Mouse (Mus musculus): Measurements from ENCODE around the gene Pitpnm1. TPM values are rescaled to one million over a fixed set of nuclear protein-coding genes. Genes with fewer than 3 reads are reported as not detected.
A peak's percentile ranks its signal among the peaks of the same experiment; 100 is the strongest.
"Not testable (repeated sequence)": the region's sequence is repeated elsewhere in the genome, so short reads cannot be mapped to it uniquely, and the experiment has no call there.

Pitpnm1 gene
- polyA plus RNA-seq, 1 experiment, result 358 TPM

DNA sequence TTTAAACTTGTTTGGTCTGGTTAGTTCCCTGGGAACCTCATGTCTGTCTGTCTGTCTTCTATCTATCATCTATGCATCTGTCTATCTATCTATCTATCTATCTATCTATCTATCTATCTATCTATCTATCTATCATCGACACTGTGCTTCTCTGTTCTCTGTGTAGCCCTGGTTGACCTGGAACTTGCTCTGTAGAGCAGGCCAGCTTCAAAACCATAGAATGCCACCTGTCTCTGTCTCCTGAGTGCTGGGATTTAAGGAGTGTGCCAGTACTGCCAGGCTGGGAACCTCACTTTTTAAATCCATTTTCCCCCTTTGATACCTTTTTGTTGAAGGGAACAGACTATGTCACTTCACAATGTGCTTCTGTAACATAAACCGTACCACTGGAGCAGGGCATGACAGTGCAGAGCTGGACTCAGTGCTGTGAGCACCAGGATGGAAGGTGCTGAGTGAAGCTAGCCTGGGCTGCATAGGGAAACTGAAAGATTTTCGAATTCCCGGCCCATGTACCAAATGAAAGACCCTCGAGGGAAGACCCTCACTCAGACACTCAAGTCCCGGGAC lies 38.8 kb upstream of the Pitpnm1 start:
- Histone ChIP-seq H3K27me3 (ENCODE audit: control insufficient read depth, insufficient read depth, low read length) (no peaks in the 10 kb centered on the region), H3K27ac (ENCODE audit: insufficient read depth, low read length) (peak overlapping the region; percentile 42), H3K36me3 (ENCODE audit: control insufficient read depth, insufficient read depth, low read length) (no peaks in the 10 kb centered on the region), H3K4me1 (ENCODE audit: control insufficient read depth, insufficient read depth, insufficient read length) (peaks cover 2% of the 10 kb centered on the region; the same call in 1 of the 2 replicates), H3K4me3 (ENCODE audit: extremely low read depth, insufficient read depth, insufficient read length) (no peak overlapping the region; the same call in 1 of the 2 replicates)
- DNase-seq (ENCODE audit: low read depth in 1 of 2, low spot score in 2 of 2), result no peak
- 70% methylated on average over 6 of the region's 6 CpGs for WGBS
- TF ChIP-seq POLR2A (IDR thresholded peaks at IDR 0.05; ENCODE audit: low read depth, low read length), result no peak
- no peak for TF ChIP-seq CTCF (IDR thresholded peaks at IDR 0.05; ENCODE audit: extremely low read depth, insufficient read depth, insufficient read length, insufficient replicate concordance)

DNA sequence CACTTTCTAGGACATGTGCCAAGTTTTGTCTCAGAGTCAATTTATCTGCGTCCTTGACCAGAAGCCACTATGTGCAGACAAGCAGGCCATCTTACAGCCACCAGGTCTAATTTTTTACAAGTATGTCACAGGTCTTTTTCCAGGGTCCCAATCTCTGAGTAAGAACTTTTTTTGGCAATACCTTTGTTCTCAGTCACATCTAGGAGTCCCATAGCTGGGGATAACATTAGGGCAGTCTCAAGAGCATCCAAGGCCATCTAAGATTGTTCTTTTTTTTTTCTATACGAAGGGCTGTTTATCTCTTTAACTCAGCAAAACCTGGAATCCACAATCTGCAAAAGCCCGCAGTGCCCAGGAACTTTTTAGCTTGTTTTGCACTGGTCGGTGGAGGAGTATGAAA lies 36.4 kb upstream of the Pitpnm1 start:
- not testable (repeated sequence) for H3K27ac ChIP-seq (ENCODE audit: insufficient read depth, low read length)

DNA sequence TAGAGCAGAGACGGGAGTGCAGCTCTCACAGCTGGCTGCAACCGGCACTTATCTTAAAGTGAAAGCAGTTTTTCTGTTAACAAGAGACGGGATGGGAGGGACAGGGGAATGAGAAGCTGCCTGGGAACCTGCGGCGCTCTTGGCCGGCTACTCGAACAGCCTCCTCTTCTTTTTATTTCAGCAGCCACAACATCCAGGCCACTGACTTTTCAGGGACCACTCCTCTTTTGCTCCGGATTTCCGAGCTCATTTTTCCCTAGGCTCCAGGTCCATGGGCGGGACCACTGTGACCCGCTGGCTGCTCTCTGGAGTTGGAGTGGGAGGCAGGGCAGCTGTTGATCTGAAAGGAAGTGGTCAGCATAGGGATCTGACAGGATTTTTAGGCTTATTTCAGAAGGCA lies 35.3 kb upstream of the Pitpnm1 start:
- WGBS, result 9% methylated on average over 7 of the region's 11 CpGs
- H3K4me1 ChIP-seq (ENCODE audit: control insufficient read depth, insufficient read depth, insufficient read length); H3K27me3 ChIP-seq (ENCODE audit: control insufficient read depth, insufficient read depth, low read length); DNase-seq (ENCODE audit: low read depth in 1 of 2, low spot score in 2 of 2); H3K27ac ChIP-seq (ENCODE audit: insufficient read depth, low read length); H3K36me3 ChIP-seq (ENCODE audit: control insufficient read depth, insufficient read depth, low read length); H3K4me3 ChIP-seq (ENCODE audit: extremely low read depth, insufficient read depth, insufficient read length): not testable (repeated sequence)

More for the DNA sequence above, 36.4 kb upstream of the Pitpnm1 start:
- not testable (repeated sequence) for DNase-seq (ENCODE audit: low read depth in 1 of 2, low spot score in 2 of 2); H3K27me3 ChIP-seq (ENCODE audit: control insufficient read depth, insufficient read depth, low read length); H3K36me3 ChIP-seq (ENCODE audit: control insufficient read depth, insufficient read depth, low read length); H3K4me3 ChIP-seq (ENCODE audit: extremely low read depth, insufficient read depth, insufficient read length); H3K4me1 ChIP-seq (ENCODE audit: control insufficient read depth, insufficient read depth, insufficient read length)
- WGBS, result 49% methylated on average over 4 of the region's 4 CpGs

DNA sequence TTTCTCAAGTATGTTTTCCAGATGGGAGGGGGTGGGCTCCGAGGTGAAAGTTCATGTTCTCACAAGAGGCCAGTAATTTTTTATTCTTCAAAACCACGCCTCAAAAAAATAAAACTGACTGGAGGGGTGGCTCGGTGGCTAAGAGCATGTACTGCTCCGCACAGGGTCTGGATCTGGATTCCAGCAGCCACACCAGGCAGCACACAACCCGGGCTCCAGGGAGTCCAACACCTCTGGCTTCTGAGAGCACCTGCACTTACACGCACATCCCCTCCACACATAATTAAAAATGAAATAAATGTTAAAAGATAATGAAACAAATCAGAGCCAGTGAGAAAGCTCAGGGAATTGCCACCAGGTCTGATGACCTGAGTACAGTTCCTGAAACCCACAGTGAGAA lies 33.5 kb upstream of the Pitpnm1 start:
- Histone ChIP-seq H3K4me1 (ENCODE audit: control insufficient read depth, insufficient read depth, insufficient read length) (peaks cover 6% of the 10 kb centered on the region; the same call in 1 of the 2 replicates), H3K36me3 (ENCODE audit: control insufficient read depth, insufficient read depth, low read length) (no peaks in the 10 kb centered on the region), H3K4me3 (ENCODE audit: extremely low read depth, insufficient read depth, insufficient read length) (peak overlapping the region; percentile 16; the same call in 1 of the 2 replicates), H3K27me3 (ENCODE audit: control insufficient read depth, insufficient read depth, low read length) (no peaks in the 10 kb centered on the region), H3K27ac (ENCODE audit: insufficient read depth, low read length) (peak overlapping the region; percentile 69)
- WGBS, result 36% methylated on average over 6 of the region's 6 CpGs
- no peak for DNase-seq (ENCODE audit: low read depth in 1 of 2, low spot score in 2 of 2)
- TF ChIP-seq POLR2A (IDR thresholded peaks at IDR 0.05; ENCODE audit: low read depth, low read length) (no peak), CTCF (IDR thresholded peaks at IDR 0.05; ENCODE audit: extremely low read depth, insufficient read depth, insufficient read length, insufficient replicate concordance) (no peak)

DNA sequence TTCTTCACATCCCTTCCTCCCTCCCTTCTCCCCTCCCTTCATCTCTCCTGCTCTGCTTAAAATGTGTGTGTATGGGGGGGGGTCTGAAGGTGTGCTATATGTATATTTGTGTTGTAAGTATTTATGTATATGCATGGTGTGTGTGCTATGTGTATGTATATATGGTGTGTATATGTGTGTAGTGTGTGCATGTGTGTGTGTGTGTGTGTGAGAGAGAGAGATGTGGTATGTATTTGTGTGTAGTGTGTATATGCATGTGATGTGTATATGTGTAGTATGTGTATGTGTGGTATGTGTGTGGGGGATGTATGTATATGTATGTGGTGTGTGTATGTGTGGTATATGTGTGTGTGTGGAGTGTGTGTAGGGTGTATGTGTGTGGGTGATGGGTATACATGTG lies 32.9 kb upstream of the Pitpnm1 start:
- TF ChIP-seq POLR2A (IDR thresholded peaks at IDR 0.05; ENCODE audit: low read depth, low read length), result no peak
- TF ChIP-seq CTCF (IDR thresholded peaks at IDR 0.05; ENCODE audit: extremely low read depth, insufficient read depth, insufficient read length, insufficient replicate concordance), result no peak
- Histone ChIP-seq H3K27ac (ENCODE audit: insufficient read depth, low read length) (no peak overlapping the region), H3K36me3 (ENCODE audit: control insufficient read depth, insufficient read depth, low read length) (no peaks in the 10 kb centered on the region), H3K4me1 (ENCODE audit: control insufficient read depth, insufficient read depth, insufficient read length) (peaks cover 6% of the 10 kb centered on the region; the same call in 1 of the 2 replicates), H3K4me3 (ENCODE audit: extremely low read depth, insufficient read depth, insufficient read length) (no peak overlapping the region), H3K27me3 (ENCODE audit: control insufficient read depth, insufficient read depth, low read length) (no peaks in the 10 kb centered on the region)
- no peak for DNase-seq (ENCODE audit: low read depth in 1 of 2, low spot score in 2 of 2)

DNA sequence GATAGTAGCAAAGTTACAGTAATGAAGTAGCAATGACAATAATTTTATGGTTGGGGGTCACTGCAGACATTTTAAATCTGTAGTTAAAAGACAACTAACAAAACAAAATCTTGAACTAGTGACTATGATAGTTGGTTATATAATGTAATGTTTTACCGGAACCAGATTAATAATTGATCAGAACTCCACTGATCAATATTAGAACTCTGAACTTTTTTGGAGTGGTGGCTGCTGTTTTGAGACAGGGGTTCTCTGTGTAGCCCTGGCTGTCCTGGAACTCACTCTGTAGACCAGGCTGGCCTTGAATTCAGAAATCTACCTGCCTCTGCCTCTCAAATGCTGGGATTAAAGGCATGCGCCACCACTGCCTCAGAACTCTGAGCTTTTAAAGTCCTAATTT lies 31.6 kb upstream of the Pitpnm1 start:
- 97% methylated on average over 2 of the region's 2 CpGs for WGBS
- H3K27ac ChIP-seq (ENCODE audit: insufficient read depth, low read length); H3K36me3 ChIP-seq (ENCODE audit: control insufficient read depth, insufficient read depth, low read length); H3K4me1 ChIP-seq (ENCODE audit: control insufficient read depth, insufficient read depth, insufficient read length); H3K4me3 ChIP-seq (ENCODE audit: extremely low read depth, insufficient read depth, insufficient read length); DNase-seq (ENCODE audit: low read depth in 1 of 2, low spot score in 2 of 2); H3K27me3 ChIP-seq (ENCODE audit: control insufficient read depth, insufficient read depth, low read length): not testable (repeated sequence)

DNA sequence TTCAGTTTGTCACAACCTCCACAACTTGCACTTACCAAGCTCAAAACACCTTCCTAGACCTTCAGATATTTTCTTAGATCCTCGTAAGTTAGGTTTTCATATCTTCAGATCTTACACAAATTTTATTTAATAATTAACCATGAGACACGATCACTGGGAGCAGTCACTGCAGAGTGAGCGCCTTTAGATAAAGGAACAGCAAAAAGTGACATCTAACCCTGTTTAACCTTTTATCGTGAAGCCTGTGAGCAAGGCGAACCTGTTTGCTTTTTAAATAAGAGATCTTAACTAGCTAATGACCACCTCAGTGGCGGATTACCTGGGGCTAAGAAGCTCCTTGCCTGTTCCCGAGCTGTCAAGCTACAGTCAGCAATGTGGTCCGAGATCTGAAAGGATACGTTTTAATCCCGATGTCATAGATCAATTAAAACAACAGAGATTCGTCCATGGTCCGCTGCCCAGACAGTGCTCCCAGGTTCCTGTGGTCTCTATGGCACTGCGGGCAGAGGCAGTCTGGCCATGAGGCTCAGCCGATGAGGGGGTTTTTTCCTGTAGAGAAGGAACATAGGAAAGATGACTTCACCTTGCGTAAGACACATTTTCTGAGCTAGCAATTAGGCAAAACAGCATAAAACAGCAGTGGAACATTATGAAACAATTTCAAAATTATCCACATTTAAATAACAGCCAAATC lies 30.9 kb upstream of the Pitpnm1 start:
- no peaks in the 10 kb centered on the region for H3K27me3 ChIP-seq (ENCODE audit: control insufficient read depth, insufficient read depth, low read length)
- no peak for TF ChIP-seq POLR2A (IDR thresholded peaks at IDR 0.05; ENCODE audit: low read depth, low read length)
- TF ChIP-seq CTCF (IDR thresholded peaks at IDR 0.05; ENCODE audit: extremely low read depth, insufficient read depth, insufficient read length, insufficient replicate concordance), result no peak
- no peak for DNase-seq (ENCODE audit: low read depth in 1 of 2, low spot score in 2 of 2)
- no peak overlapping the region for H3K27ac ChIP-seq (ENCODE audit: insufficient read depth, low read length)
- WGBS, result 89% methylated on average over 15 of the region's 15 CpGs
- no peak overlapping the region for H3K4me3 ChIP-seq (ENCODE audit: extremely low read depth, insufficient read depth, insufficient read length)
- H3K4me1 ChIP-seq (ENCODE audit: control insufficient read depth, insufficient read depth, insufficient read length), result peaks cover 6% of the 10 kb centered on the region; the same call in 1 of the 2 replicates
- H3K36me3 ChIP-seq (ENCODE audit: control insufficient read depth, insufficient read depth, low read length), result no peaks in the 10 kb centered on the region
